Comparison of ENCODE assay signal across 9 mouse cellular contexts in genomic region chr11:43530043-43530442, GRCm38 (mm10). TPM values are rescaled to one million over a fixed set of nuclear protein-coding genes. Genes with fewer than 3 reads are reported as not detected.
DNase-seq lines count a peak whose midpoint lies in the region; ATAC-seq and TF ChIP-seq lines count a peak whose summit lies in the region.
"Had no signal": no experiment of that assay in that cellular context is flagged by ENCODE, and none has a peak within 500 bp of the region (broad histone marks: within the 10 kb centered on the region; RNA-seq: fewer than 3 reads in every experiment).

No protein-coding gene starts in this region.

- H3K27ac ChIP-seq in lung, embryonic 15.5 days: peak overlapping the region; percentile 15; the same call in 1 of the 2 replicates
- no peak overlapping the region for H3K27ac ChIP-seq in embryonic facial prominence, embryonic 14.5 days (replicated peaks; ENCODE audit: low read depth, low read length)
- no peak overlapping the region for H3K27ac ChIP-seq in intestine, embryonic 14.5 days (ENCODE audit: low read depth)
- H3K27ac ChIP-seq in neural tube, embryonic 12.5 days: no peak overlapping the region
- no peak overlapping the region for H3K27ac ChIP-seq in thymus, adult 2 months (ENCODE audit: control insufficient read depth, insufficient read depth, low read length)

- no peak for DNase-seq in lung, postnatal 4 days
- DNase-seq in embryonic facial prominence, embryonic 14.5 days (ENCODE audit: low spot score): peak; percentile 40
- DNase-seq in intestine, embryonic 14.5 days (ENCODE audit: low spot score): no peak
- DNase-seq in cerebellum, adult 8-10 months: no peak
- DNase-seq in thymus, adult 2 months: no peak
- DNase-seq in right cerebral cortex, postnatal 10 days (ENCODE audit: low spot score in 2 of 2): no peak
- DNase-seq: kidney, adult 18-20 months had no signal

- no peak for TF ChIP-seq POLR2A in thymus, adult 2 months (IDR thresholded peaks at IDR 0.05; ENCODE audit: control insufficient read depth, extremely low read depth, insufficient read depth, low read length, poor library complexity)

- peak overlapping the region; percentile 80 for H3K4me3 ChIP-seq in lung, embryonic 15.5 days
- peak overlapping the region; percentile 85 for H3K4me3 ChIP-seq in embryonic facial prominence, embryonic 14.5 days (ENCODE audit: low read depth, low read length)
- H3K4me3 ChIP-seq in intestine, embryonic 14.5 days (ENCODE audit: low read depth, low read length): peak overlapping the region; percentile 90
- peak overlapping the region; percentile 26 for H3K4me3 ChIP-seq in neural tube, embryonic 12.5 days
- H3K4me3 ChIP-seq in thymus, adult 2 months (ENCODE audit: control insufficient read depth, insufficient read depth, low read length): no peak overlapping the region

- no peaks in the 10 kb centered on the region for H3K9me3 ChIP-seq in lung, embryonic 15.5 days
- H3K9me3 ChIP-seq in embryonic facial prominence, embryonic 14.5 days (ENCODE audit: control insufficient read depth, low read length): no peaks in the 10 kb centered on the region
- no peaks in the 10 kb centered on the region for H3K9me3 ChIP-seq in intestine, embryonic 14.5 days (ENCODE audit: control insufficient read depth, low read length)
- H3K9me3 ChIP-seq in neural tube, embryonic 12.5 days: no peaks in the 10 kb centered on the region

- no peak for TF ChIP-seq CTCF in thymus, adult 2 months (IDR thresholded peaks at IDR 0.05; ENCODE audit: borderline replicate concordance, control insufficient read depth, extremely low read depth, insufficient read depth, low read length, poor library complexity)

- H3K4me1 ChIP-seq in lung, embryonic 15.5 days: peaks cover 25% of the 10 kb centered on the region
- H3K4me1 ChIP-seq in embryonic facial prominence, embryonic 14.5 days (ENCODE audit: control insufficient read depth, insufficient read depth, low read length): peaks cover 8% of the 10 kb centered on the region; the same call in 1 of the 2 replicates
- peaks cover 9% of the 10 kb centered on the region for H3K4me1 ChIP-seq in intestine, embryonic 14.5 days (replicated peaks; ENCODE audit: control insufficient read depth, insufficient read depth, low read length)
- peaks cover 25% of the 10 kb centered on the region for H3K4me1 ChIP-seq in neural tube, embryonic 12.5 days
- H3K4me1 ChIP-seq in thymus, adult 2 months (replicated peaks; ENCODE audit: control insufficient read depth, insufficient read depth, low read length): peaks cover 3% of the 10 kb centered on the region

- WGBS in lung, embryonic 15.5 days: 15% methylated on average over 3 of the region's 3 CpGs
- WGBS in embryonic facial prominence, embryonic 14.5 days: 18% methylated on average over 3 of the region's 3 CpGs
- 18% methylated on average over 3 of the region's 3 CpGs for WGBS in intestine, embryonic 14.5 days
- 9% methylated on average over 3 of the region's 3 CpGs for WGBS in neural tube, embryonic 12.5 days
- 86% methylated on average over 3 of the region's 3 CpGs for WGBS in thymus, adult 2 months

- no peaks in the 10 kb centered on the region for H3K27me3 ChIP-seq in lung, embryonic 15.5 days
- no peaks in the 10 kb centered on the region for H3K27me3 ChIP-seq in embryonic facial prominence, embryonic 14.5 days (replicated peaks; ENCODE audit: control insufficient read depth, insufficient read depth, low read length)
- H3K27me3 ChIP-seq in intestine, embryonic 14.5 days (replicated peaks; ENCODE audit: control insufficient read depth, insufficient read depth, low read length): no peaks in the 10 kb centered on the region
- H3K27me3 ChIP-seq in neural tube, embryonic 12.5 days (replicated peaks): no peaks in the 10 kb centered on the region
- no peaks in the 10 kb centered on the region for H3K27me3 ChIP-seq in thymus, adult 2 months (ENCODE audit: control insufficient read depth, insufficient read depth, low read length)

- H3K4me2 ChIP-seq in lung, embryonic 15.5 days: peak overlapping the region; percentile 74
- peak overlapping the region; percentile 84 for H3K4me2 ChIP-seq in embryonic facial prominence, embryonic 14.5 days (ENCODE audit: low read depth, low read length)
- H3K4me2 ChIP-seq in intestine, embryonic 14.5 days (ENCODE audit: low read length): peak overlapping the region; percentile 82
- peak overlapping the region; percentile 71 for H3K4me2 ChIP-seq in neural tube, embryonic 12.5 days (replicated peaks)

- H3K9ac ChIP-seq in lung, embryonic 15.5 days: no peak overlapping the region
- H3K9ac ChIP-seq in embryonic facial prominence, embryonic 14.5 days (ENCODE audit: low read depth, low read length): no peak overlapping the region
- no peak overlapping the region for H3K9ac ChIP-seq in intestine, embryonic 14.5 days (ENCODE audit: low read length)
- no peak overlapping the region for H3K9ac ChIP-seq in neural tube, embryonic 12.5 days

- H3K36me3 ChIP-seq in lung, embryonic 15.5 days: peaks cover 18% of the 10 kb centered on the region
- peaks cover 9% of the 10 kb centered on the region; the same call in 1 of the 2 replicates for H3K36me3 ChIP-seq in embryonic facial prominence, embryonic 14.5 days (ENCODE audit: control insufficient read depth, insufficient read depth, low read length)
- H3K36me3 ChIP-seq in intestine, embryonic 14.5 days (ENCODE audit: control insufficient read depth, insufficient read depth, low read length): peaks cover 23% of the 10 kb centered on the region
- peaks cover 20% of the 10 kb centered on the region for H3K36me3 ChIP-seq in neural tube, embryonic 12.5 days
- H3K36me3 ChIP-seq in thymus, adult 2 months (ENCODE audit: control insufficient read depth, insufficient read depth, low read length): no peaks in the 10 kb centered on the region

- no peak for ATAC-seq in lung, embryonic 15.5 days (ENCODE audit: borderline replicate concordance, extremely low read depth, low FRiP score, low TSS enrichment)
- no peak; the same call in 1 of the 2 replicates for ATAC-seq in embryonic facial prominence, embryonic 14.5 days (ENCODE audit: low read depth)
- no peak for ATAC-seq in intestine, embryonic 14.5 days (replicated peaks; ENCODE audit: low FRiP score, low TSS enrichment, low read depth)
- ATAC-seq in neural tube, embryonic 12.5 days (ENCODE audit: low FRiP score, low read depth): no peak

RNA-seq across cellular contexts. Expression of gene Ccnjl, which starts 1.5 kb away (rescaled TPM):
- polyA plus RNA-seq in lung, embryonic 15.5 days (2015; fragmentation: Nextera tagmentation; extraction: Ambion mirVana): 22.6 and 23.3 TPM in 2 replicates
- 8.1 and 9.0 TPM in 2 replicates for polyA plus RNA-seq in embryonic facial prominence, embryonic 14.5 days (2014; fragmentation: Nextera tagmentation; extraction: Ambion mirVana)
- polyA plus RNA-seq in intestine, embryonic 14.5 days (2014; fragmentation: Nextera tagmentation; extraction: Ambion mirVana): 23.7 and 25.8 TPM in 2 replicates
- 36.3 and 38.7 TPM in 2 replicates for polyA plus RNA-seq in neural tube, embryonic 12.5 days (2016; fragmentation: Nextera tagmentation; extraction: Ambion mirVana)
- 9.4 and 10.3 TPM in 2 replicates for polyA plus RNA-seq in thymus, adult 2 months (2012; rRNA removed)

RNA-seq across cellular contexts. Expression of gene C1qtnf2, which starts 56.0 kb away (rescaled TPM):
- polyA plus RNA-seq in lung, embryonic 15.5 days (2015; fragmentation: Nextera tagmentation; extraction: Ambion mirVana): 2.6 and 3.1 TPM in 2 replicates
- polyA plus RNA-seq in embryonic facial prominence, embryonic 14.5 days (2014; fragmentation: Nextera tagmentation; extraction: Ambion mirVana): 32.3 and 32.7 TPM in 2 replicates
- polyA plus RNA-seq in intestine, embryonic 14.5 days (2014; fragmentation: Nextera tagmentation; extraction: Ambion mirVana): 5.0 and 5.9 TPM in 2 replicates
- 5.6 and 6.3 TPM in 2 replicates for polyA plus RNA-seq in neural tube, embryonic 12.5 days (2016; fragmentation: Nextera tagmentation; extraction: Ambion mirVana)
- polyA plus RNA-seq in thymus, adult 2 months (2012; rRNA removed): 1.5 and 3.0 TPM in 2 replicates

RNA-seq across cellular contexts. Expression of gene 4933415A04Rik, which starts 56.8 kb away (rescaled TPM):
- polyA plus RNA-seq in lung, embryonic 15.5 days (2015; fragmentation: Nextera tagmentation; extraction: Ambion mirVana): 5.9 and 6.3 TPM in 2 replicates
- polyA plus RNA-seq in embryonic facial prominence, embryonic 14.5 days (2014; fragmentation: Nextera tagmentation; extraction: Ambion mirVana): 1.6 and 2.2 TPM in 2 replicates
- 6.4 and 6.8 TPM in 2 replicates for polyA plus RNA-seq in intestine, embryonic 14.5 days (2014; fragmentation: Nextera tagmentation; extraction: Ambion mirVana)
- polyA plus RNA-seq in neural tube, embryonic 12.5 days (2016; fragmentation: Nextera tagmentation; extraction: Ambion mirVana): 8.3 and 10.1 TPM in 2 replicates
- 0.59 and 0.81 TPM in 2 replicates for polyA plus RNA-seq in thymus, adult 2 months (2012; rRNA removed)
